In genomic region chr11:83968205-83968575, GRCm38 (mm10) we compare ENCODE assay signal across 14 mouse cellular contexts.
"Had no signal": no experiment of that assay in that cellular context is flagged by ENCODE, and none has a peak within 500 bp of the region (broad histone marks: within the 10 kb centered on the region; RNA-seq: fewer than 3 reads in every experiment).

No protein-coding gene starts in this region.

- DNase-seq: midbrain, embryonic 14.5 days; right cerebral cortex, adult 18-20 months; right cerebral cortex, postnatal 25 days; spleen, adult 18-20 months; thymus, adult 2 months had no signal

- H3K4me3 ChIP-seq: liver, embryonic 15.5 days; megakaryocyte, embryonic 14.5 days; midbrain, embryonic 10.5 days; midbrain, embryonic 12.5 days; myocyte; neural tube, embryonic 13.5 days; neural tube, embryonic 15.5 days had no signal

- H3K9me3 ChIP-seq: liver, embryonic 15.5 days; megakaryocyte, embryonic 14.5 days; midbrain, embryonic 10.5 days; midbrain, embryonic 12.5 days; neural tube, embryonic 13.5 days; neural tube, embryonic 15.5 days had no signal

- H3K27ac ChIP-seq: liver, embryonic 15.5 days; midbrain, embryonic 10.5 days; midbrain, embryonic 12.5 days; neural tube, embryonic 13.5 days; neural tube, embryonic 15.5 days had no signal

- H3K9ac ChIP-seq: liver, embryonic 15.5 days; lung, embryonic 14.5 days; midbrain, embryonic 12.5 days; neural tube, embryonic 13.5 days; neural tube, embryonic 15.5 days had no signal

- H3K4me2 ChIP-seq: lung, embryonic 14.5 days; midbrain, embryonic 12.5 days; neural tube, embryonic 13.5 days; neural tube, embryonic 15.5 days had no signal

- H3K27me3 ChIP-seq: liver, embryonic 15.5 days; megakaryocyte, embryonic 14.5 days; midbrain, embryonic 12.5 days; neural tube, embryonic 13.5 days; neural tube, embryonic 15.5 days had no signal

- ATAC-seq: midbrain, embryonic 16.5 days had no signal
